Mouse (Mus musculus) induced T-regulatory cell, adult 2 months (primary cell): ENCODE measurements around the gene Nebl.

Experiments used
- DNase-seq: peaks from one replicate; pipeline ENCODE4 v3.0.0-alpha.2; 2012; ENCODE audit warnings: low read depth

Gene Nebl

GRCm38 (mm10) chr2:17730957-17731830, at the start of gene Nebl:
Gene Nebl (minus strand): TSS chr2:17731464.
- peak; percentile 70 for DNase-seq

GRCm38 (mm10) chr2:17770246-17770825, 39.1 kb upstream of the Nebl start:
- no peak for DNase-seq

DNA sequence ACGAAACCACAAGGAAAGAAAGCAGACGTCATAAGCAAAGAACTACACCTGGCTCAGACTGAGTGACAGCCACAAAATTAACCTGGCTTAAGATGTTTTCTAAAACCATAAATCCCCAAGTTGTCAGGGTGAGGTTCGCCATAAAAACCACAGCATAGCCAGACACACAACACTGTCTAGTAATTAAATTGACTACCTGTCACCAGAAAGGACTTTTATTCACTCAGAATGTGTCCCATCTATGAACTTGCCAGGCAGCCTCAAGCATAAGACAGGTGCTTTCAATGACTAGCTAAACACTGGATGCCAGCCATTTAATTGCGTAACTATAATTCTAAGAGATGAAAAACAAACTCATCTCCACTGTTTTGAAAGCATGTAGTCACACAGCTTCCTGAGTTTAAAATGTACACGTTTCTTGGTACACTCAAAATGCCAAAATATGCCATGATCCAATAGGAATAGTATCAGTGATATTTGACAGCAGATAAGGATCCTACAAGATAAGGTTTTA, 38.0 kb upstream of the Nebl start:
- no peak for DNase-seq

DNA sequence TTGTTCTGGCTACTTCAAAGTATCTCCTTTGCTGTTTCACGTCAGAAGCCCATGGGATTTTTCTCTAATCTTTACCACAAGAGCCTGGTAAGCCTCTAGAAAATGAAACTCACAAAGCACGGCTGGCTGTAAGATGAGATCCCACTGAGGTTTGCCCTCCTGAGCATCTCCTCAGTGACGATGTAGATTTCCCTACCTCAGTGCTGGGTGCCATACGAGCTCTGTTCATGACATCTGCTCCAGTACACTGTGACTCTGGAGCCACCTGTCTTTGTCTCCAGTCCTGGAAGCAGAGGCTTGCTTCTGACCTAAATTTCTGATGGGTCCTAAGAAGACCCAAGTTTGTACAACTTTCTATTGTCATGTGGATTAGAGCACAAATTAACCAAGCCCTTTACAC, 25.0 kb upstream of the Nebl start:
- DNase-seq = no peak

- DNase-seq = peak; percentile 53
These were observed 10.9 kb upstream of the Nebl start for GRCm38 (mm10) chr2:17742051-17742763.

DNA sequence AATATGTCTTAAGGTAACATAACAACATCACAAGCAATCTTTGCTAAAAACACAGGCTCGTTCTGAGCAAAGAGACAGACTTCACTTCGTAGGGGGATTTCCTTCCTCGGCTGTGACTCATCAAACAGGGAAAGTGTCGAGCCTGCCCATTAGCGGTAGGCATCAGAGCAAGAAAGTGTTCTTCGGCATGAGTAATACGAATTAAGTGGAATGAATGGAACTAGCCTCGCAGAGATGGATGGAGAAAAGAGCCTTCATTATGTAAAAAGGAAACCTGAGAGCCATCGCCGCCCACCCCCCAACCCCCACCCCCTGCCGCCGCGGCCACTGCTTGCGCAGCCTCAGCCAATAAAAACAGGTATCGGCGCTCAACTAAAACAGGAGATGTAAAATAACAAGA, 10.3 kb upstream of the Nebl start:
- DNase-seq = peak; percentile 83

DNA sequence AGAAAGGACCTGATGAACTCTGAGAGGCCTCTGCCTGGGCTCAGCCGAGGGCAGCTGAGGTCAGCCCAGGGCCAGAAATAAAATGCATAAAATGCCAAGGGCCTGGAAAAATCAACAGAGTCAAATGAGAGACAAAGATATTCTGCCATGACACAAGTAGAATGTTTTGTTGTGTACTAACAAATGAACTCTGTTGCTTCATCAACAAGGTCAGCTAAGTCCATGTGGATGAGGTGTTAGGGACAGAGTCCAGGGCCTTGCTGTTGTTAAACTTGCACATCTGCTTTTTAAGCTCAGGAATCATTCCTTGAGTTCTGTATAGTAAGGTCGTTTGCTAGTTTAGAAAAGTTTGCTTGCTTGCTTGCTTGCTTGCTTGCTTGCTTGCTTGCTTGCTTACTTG, 9.2 kb upstream of the Nebl start:
- DNase-seq = peak; percentile 16

DNA sequence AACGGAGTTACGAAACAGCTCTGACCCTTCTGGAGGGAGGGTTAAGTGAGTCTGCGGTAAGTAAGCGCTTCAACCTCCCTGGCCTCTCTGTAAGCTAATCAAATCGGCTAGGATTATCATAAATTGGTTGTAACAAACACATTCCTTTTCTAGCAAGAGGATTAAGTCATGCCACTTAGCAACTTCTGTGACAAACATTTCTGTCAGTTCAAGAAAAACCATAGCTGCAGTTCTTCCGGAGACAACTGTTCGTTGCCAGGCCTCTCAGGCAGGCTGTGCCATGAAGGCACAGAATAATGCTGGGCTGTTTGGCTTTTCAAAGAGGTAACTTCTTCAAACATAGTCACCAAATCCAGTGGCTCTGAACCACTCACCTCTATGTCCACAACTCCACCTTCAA, 946 bp upstream of the Nebl start:
- no peak for DNase-seq

- no peak for DNase-seq
These were observed 552 bp upstream of the Nebl start for GRCm38 (mm10) chr2:17731831-17732200.

- no peak for DNase-seq
These were observed 662 bp downstream of the Nebl start for GRCm38 (mm10) chr2:17730648-17730956.

- peak; percentile 30 for DNase-seq
These were observed 1.3 kb downstream of the Nebl start for GRCm38 (mm10) chr2:17729770-17730647.

GRCm38 (mm10) chr2:17724405-17724804, 6.9 kb downstream of the Nebl start:
- no peak for DNase-seq

GRCm38 (mm10) chr2:17723268-17724019, 7.8 kb downstream of the Nebl start:
- DNase-seq = no peak

GRCm38 (mm10) chr2:17721177-17721715, 10.0 kb downstream of the Nebl start:
- no peak for DNase-seq

- DNase-seq = no peak
These were observed 13.0 kb downstream of the Nebl start for GRCm38 (mm10) chr2:17718281-17718680.

GRCm38 (mm10) chr2:17717200-17717599, 14.1 kb downstream of the Nebl start:
- DNase-seq = no peak

GRCm38 (mm10) chr2:17715149-17715767, 16.0 kb downstream of the Nebl start:
- no peak for DNase-seq

- DNase-seq = no peak
These were observed 16.6 kb downstream of the Nebl start for GRCm38 (mm10) chr2:17714661-17715060.

DNA sequence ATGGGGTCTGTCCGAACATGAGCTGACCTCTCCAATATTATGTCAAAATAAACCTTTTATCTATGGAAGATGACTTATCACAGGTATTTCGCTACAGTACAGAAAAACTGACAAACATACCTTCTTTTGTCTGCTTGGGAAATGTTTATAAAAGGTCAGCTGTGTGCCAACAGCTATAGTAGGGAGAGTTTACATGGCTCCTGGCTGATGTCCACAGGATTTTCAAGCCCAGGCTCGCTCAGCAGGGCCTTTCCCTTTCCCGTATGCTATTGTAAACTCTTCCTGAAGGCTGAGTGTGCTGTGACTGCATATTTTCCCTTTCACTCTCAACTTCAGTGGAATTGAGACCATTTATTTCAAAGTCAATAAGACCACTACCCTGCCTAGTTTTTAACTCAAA, 17.1 kb downstream of the Nebl start:
- no peak for DNase-seq

- DNase-seq = no peak
These were observed 20.0 kb downstream of the Nebl start for GRCm38 (mm10) chr2:17711216-17711615.
